Mouse (Mus musculus) skeletal muscle tissue, adult 2 months (tissue): ENCODE results near the gene Zbtb20.
A peak's percentile ranks its signal among the peaks of the same experiment; 100 is the strongest.

ENCODE experiments used
- DNase-seq: peaks from one replicate; pipeline ENCODE4 v3.0.0-alpha.2; 2012; ENCODE audit warnings: low read depth, low spot score

Gene Zbtb20

GRCm38 (mm10) chr16:43557385-43557784 is 681.7 kb downstream of the Zbtb20 start:
- DNase-seq: no peak

GRCm38 (mm10) chr16:43561330-43561729 is 685.6 kb downstream of the Zbtb20 start:
- DNase-seq: no peak

- DNase-seq: no peak
Observed at GRCm38 (mm10) chr16:43561956-43562355, 686.3 kb downstream of the Zbtb20 start.

DNA sequence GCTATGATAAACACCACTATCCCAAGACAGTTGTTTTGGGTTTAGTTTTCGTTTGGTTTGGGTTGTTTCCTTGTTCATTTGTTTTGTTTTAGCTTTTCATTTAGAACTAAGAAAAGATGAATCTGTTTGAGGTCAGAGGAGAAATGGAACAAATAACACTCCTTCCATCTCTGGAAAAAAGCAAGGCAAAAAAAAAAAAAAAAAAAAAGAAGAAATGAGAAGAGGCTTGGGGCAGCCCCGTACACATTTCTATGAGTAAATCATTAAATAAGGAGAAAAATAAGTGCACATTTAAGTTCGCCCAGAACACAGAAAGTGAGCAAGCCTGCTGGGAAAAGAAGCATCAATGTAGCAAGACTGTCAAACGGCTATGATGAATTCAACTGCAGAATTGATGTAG is 690.2 kb downstream of the Zbtb20 start:
- no peak for DNase-seq

DNA sequence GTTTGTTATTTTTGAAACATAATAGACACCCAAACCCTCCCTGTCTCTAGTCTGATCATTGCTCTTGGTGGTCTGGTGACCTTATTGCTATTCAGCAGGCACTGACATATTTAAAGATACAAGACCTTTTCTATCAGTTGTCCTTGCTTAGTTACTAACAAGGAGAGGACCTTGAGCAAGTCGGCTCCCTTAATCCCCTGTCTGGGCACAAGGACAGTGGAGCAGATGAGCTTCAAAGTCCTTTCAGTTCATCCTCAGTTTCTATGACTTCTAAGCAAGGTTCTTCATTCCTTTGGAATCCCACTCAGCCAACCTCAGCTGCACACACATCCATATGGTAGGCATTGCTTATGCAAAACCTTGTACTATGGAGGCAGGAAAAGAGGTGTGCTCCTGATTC is 690.8 kb downstream of the Zbtb20 start:
- no peak for DNase-seq

- DNase-seq: no peak
Observed at GRCm38 (mm10) chr16:43571376-43572081, 695.8 kb downstream of the Zbtb20 start.

DNA sequence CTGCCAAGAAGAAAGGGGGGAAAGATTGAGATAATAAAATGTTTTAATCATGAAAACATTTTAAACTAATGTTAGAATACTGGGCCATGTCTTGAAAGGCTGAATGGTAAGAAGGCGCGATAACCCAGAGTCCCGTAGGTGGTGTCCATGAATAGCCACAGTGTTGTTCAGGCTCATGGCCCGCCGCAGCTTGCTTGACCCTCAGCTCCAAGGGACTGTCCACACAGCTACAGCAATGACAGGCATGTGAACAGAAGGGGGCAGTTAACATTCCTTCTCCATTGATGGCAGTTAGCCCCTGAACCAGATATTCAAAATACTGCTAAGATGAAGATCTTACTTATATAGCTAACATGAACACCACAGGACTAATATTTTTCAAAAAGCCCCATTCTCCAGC is 696.5 kb downstream of the Zbtb20 start:
- DNase-seq: no peak

DNA sequence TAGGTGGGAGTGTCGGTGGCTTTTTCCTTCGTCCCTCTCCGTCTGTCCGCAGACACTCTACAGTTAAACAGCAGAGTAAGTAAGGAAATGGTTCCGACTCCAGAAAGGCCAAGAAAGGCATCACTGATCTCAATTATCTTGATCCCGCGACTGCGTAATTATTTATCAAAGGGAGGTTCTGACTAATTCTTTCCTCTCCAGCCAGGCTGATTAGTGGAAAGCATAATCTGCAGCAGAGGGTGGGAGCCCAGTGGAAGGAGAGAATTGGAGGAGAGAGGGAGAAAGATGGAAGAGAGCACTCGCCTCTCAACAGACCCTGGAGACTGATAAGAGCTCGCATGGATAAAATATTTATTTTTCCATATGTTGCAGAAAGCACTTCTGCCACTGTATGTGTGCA is 697.1 kb downstream of the Zbtb20 start:
- DNase-seq: no peak

GRCm38 (mm10) chr16:43573181-43573833 is 697.6 kb downstream of the Zbtb20 start:
- no peak for DNase-seq

GRCm38 (mm10) chr16:43574006-43574764 is 698.5 kb downstream of the Zbtb20 start:
- peak; percentile 95 for DNase-seq

DNA sequence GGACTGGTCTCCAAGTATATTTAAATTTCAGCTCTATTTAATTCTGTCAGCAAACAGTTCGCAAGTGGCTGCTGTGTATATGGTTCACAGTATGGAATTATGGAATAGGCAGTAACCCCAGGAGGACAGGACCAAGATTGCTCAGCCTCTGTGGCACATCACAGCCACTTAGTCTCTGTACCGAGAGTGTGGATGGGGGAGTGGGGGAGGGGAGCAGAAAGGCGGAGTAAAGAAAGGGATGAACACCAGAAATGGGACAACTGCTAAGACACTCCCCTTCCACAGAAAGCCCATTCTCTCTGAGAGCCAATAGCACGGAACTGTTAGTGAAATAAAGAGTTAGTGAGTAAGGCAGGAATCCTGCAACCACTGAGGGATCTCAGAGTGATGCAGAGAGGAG is 699.4 kb downstream of the Zbtb20 start:
- DNase-seq: no peak

DNA sequence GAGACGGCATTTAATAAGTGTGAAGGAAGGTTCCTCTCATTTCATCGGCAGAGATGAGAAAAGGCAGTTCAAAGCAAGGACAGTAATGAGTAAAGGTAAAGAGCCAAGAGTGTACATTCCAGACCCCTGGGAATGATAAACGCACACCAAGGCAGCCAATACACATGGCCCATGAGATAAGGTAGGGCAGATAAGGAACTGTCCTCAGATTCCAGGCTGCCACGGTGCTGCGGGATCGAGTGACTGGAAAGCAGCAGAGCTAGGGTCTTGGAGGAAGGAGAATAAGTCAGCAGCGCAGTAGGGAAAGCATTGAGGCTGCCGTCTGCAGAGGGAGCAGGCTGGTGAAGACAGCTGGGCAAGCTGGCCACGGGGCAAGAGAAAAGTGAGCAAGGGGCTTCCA is 699.8 kb downstream of the Zbtb20 start:
- DNase-seq: no peak

- DNase-seq: peak; percentile 74
Observed at GRCm38 (mm10) chr16:43577399-43577798, 701.7 kb downstream of the Zbtb20 start.

- DNase-seq: no peak
Observed at GRCm38 (mm10) chr16:43578351-43578750, 702.7 kb downstream of the Zbtb20 start.

DNA sequence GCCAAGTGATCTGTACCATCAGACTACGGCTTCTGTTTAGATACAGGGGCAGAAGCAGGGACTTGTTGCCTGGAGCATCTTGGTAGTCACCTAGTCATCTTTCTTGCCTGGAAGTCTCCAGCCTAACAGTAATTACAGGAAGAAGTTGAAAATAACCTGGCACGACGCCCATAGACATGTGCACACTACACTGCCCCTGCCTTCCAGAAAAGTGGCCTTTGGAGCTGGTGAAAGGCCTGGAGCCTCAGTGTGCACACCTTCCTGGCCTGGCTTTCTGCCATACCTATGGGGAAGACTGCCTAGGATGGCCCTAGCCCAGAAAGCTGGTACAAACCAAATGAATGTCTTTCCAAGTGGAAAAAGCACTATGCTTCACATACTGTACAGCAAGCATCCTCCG is 703.4 kb downstream of the Zbtb20 start:
- DNase-seq: peak; percentile 63

- DNase-seq: no peak
Observed at GRCm38 (mm10) chr16:43580321-43580822, 704.7 kb downstream of the Zbtb20 start.

- no peak for DNase-seq
Observed at GRCm38 (mm10) chr16:43581551-43581950, 705.9 kb downstream of the Zbtb20 start.

- DNase-seq: no peak
Observed at GRCm38 (mm10) chr16:43586859-43587429, 711.3 kb downstream of the Zbtb20 start.

DNA sequence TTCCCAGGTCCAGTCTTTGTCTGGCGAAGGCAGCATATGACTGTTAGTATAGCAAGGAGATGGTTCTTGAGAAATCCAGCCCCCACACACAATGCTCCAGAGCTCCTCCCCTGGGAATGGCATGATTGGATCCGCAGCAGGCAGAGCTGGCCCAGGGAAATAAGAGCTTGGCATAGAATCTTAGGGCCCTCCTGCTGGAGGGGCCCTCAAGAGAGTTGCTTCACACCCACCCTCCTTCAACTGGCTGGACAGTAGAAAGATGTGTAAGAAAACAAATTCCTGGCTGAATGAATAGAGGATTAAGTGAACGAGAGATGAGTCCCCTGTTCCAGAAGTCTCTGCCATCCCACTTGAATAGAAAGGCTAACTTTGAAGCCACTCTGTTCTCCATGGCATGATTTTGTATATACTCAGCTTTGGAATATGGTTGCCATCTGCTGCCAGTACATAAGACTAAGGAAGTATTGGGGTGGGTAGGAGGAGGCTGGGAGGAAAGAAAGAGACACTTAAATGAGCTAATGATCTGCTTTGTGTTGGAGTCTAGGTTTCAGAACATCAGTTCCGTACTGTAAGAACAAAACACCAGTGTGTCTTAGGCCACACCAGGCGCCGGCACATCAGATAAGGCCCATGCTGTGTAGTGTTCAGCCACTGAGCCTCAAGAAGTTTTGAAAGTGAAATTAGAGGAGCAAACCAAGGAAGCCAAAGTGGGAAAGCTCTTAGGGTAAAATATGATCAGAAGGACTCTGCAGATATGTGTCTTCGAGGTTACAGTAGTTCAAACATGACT is 715.2 kb downstream of the Zbtb20 start:
- DNase-seq: peak; percentile 72

- peak; percentile 80 for DNase-seq
Observed at GRCm38 (mm10) chr16:43592062-43592461, 716.4 kb downstream of the Zbtb20 start.

DNA sequence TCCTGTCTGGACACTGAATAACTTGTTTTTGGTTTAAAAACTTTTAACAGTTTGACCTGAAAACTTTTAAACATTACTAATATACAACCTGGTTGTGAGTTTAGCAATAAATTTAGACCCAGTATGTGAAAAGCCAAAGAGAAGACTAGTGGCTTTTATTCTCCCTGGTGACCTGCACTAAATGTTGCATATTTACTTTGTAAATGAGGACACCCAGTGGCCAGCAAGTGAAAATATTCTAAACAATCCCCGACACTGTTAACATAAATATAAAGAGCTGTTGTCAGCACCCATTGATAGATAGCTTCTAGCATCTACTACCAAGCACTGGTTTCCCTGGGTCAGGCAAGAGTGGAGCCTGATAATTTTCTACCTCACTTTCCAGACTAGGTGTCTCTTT is 717.1 kb downstream of the Zbtb20 start:
- no peak for DNase-seq
